Mouse (Mus musculus) olfactory bulb, adult 2 months (tissue): Measurements from ENCODE around the gene Syt1. TPM values are rescaled to one million over a fixed set of nuclear protein-coding genes. Genes with fewer than 3 reads are reported as not detected.
A peak's percentile ranks its signal among the peaks of the same experiment; 100 is the strongest.

Experiments used
- H3K27ac ChIP-seq: fragments of 200-500 bp; 2 replicates; pipeline ENCODE4 v1.5.1; 2012; ENCODE audit warnings: low read depth, low read length; ENCODE audit not compliant: insufficient read depth
- H3K4me1 ChIP-seq: fragments of 200-500 bp; 2 replicates; pipeline ENCODE4 v1.6.1; 2012; ENCODE audit warnings: low read length; ENCODE audit not compliant: control insufficient read depth, insufficient read depth
- H3K4me3 ChIP-seq: fragments of 200-500 bp; 2 replicates; pipeline ENCODE4 v1.5.1; 2012; ENCODE audit warnings: mild to moderate bottlenecking, low read depth, low read length, moderate library complexity; ENCODE audit not compliant: insufficient read depth
- CTCF ChIP-seq: fragments of 200-500 bp; IDR thresholded peaks from 2 replicates; pipeline ENCODE4 v1.5.1; 2012; ENCODE audit warnings: low read depth, mild to moderate bottlenecking, low read length, moderate library complexity; ENCODE audit not compliant: insufficient read depth
- POLR2A ChIP-seq: fragments of 200-500 bp; IDR thresholded peaks from 2 replicates; pipeline ENCODE4 v1.6.1; 2012; ENCODE audit warnings: mild to moderate bottlenecking, low read depth, low read length, moderate library complexity; ENCODE audit not compliant: insufficient read depth
- WGBS: fragments of 180-500 bp; shearing (Covaris S2); methylation state at CpG from one replicate; pipeline ENCODE4 v1.1.7; 2018; 5-methylcytosine and 5-hydroxymethylcytosine counted together
- polyA plus RNA-seq: library from polyadenylated mRNA; stranded (reverse); fragments of >200 nt; gene quantifications from 2 replicates; pipeline ENCODE4 v1.2.4, GENCODE M21; 2012; ENCODE audit warnings: low replicate concordance; ENCODE audit not compliant: missing spikeins, insufficient read depth, insufficient read length

Syt1 gene
- polyA plus RNA-seq, 1 experiment = 384 TPM

- TF ChIP-seq POLR2A = no peak
- TF ChIP-seq CTCF = no peak
- Histone ChIP-seq H3K4me1 (peaks cover 13% of the 10 kb centered on the region; the same call in 1 of the 2 replicates), H3K4me3 (no peak overlapping the region), H3K27ac (no peak overlapping the region)
- 46% methylated on average over 6 of the region's 6 CpGs for WGBS
Measured at GRCm38 (mm10) chr10:108524306-108525029, 486.3 kb downstream of the Syt1 start.

DNA sequence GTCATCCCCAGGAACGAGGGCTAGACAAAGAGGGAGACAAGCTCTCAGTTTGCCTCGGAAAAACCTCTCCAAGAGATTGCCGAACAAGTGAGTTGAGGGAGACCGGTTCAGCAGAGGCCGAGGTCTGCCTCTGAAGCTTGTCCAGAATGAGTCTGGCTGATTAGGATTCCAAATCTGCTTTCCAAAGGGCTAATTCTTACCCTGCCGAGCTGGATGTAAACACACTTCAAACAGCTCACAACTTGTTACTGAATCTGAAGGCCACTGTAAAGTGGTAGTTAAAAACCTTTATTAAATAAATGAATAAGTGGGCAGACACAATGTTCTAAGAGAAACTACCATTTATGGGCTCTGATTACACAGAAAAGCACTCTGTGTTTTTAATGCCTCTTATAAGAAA lies 491.6 kb downstream of the Syt1 start:
- 25% methylated on average over 6 of the region's 6 CpGs for WGBS
- TF ChIP-seq CTCF (no peak), POLR2A (no peak)
- no peak overlapping the region for H3K27ac ChIP-seq

GRCm38 (mm10) chr10:108517076-108517475 lies 493.7 kb downstream of the Syt1 start:
- Histone ChIP-seq H3K4me1 (peaks cover 5% of the 10 kb centered on the region), H3K27ac (no peak overlapping the region), H3K4me3 (no peak overlapping the region)
- no peak for TF ChIP-seq CTCF
- no peak for TF ChIP-seq POLR2A
- 85% methylated on average over 9 of the region's 9 CpGs for WGBS

More for the DNA sequence above, 491.6 kb downstream of the Syt1 start:
- H3K4me3 ChIP-seq = no peak overlapping the region
- peaks cover 8% of the 10 kb centered on the region for H3K4me1 ChIP-seq

DNA sequence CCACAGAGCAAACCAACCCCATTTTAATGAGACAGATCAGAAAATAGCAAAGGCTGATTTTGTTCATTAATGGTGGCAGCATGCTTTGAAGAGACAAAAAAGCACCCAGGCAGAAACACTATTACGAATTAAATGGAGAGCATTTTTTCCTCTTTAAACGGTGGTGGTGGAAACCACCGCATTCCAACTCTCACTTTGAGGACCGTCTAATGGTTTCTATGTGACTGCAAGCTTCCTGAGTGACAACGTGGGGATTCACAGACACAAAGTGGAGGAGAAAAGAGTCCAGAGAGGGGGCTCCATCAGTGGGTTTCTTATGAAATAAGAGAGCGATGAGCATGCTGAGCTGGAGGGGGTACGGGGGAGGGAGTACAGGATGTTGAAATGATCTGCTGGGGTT lies 496.1 kb downstream of the Syt1 start:
- 30% methylated on average over 7 of the region's 7 CpGs for WGBS
- Histone ChIP-seq H3K4me3 (no peak overlapping the region), H3K27ac (no peak overlapping the region), H3K4me1 (peaks cover 3% of the 10 kb centered on the region)
- no peak for TF ChIP-seq POLR2A
- TF ChIP-seq CTCF = no peak

DNA sequence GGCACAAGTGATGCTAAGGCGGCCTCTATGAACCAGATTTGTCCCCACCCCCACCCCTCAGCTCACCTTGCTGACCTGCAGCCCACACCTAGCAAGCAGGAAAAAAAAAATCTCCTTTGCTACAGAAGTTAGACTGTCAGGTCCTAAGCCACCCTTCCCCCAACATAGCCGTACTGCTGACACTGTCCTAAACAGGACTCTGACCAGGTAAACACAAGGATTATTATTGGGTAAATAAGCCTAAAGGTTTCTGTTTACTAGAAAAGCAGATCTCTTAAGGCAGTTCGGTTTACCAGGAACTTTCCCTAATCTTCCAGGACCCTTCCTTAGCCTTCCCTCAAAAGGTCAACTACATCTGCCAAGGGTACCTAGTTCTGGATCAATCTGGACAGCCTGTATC lies 501.2 kb downstream of the Syt1 start:
- Histone ChIP-seq H3K27ac (no peak overlapping the region), H3K4me1 (peaks cover 10% of the 10 kb centered on the region; the same call in 1 of the 2 replicates), H3K4me3 (no peak overlapping the region)
- no peak for TF ChIP-seq CTCF
- TF ChIP-seq POLR2A = no peak
- WGBS = 96% methylated on average over 3 of the region's 3 CpGs

GRCm38 (mm10) chr10:108506917-108507316 lies 503.9 kb downstream of the Syt1 start:
- Histone ChIP-seq H3K27ac (no peak overlapping the region), H3K4me3 (no peak overlapping the region), H3K4me1 (peaks cover 12% of the 10 kb centered on the region)
- WGBS = 72% methylated on average over 4 of the region's 4 CpGs
- TF ChIP-seq POLR2A (no peak), CTCF (no peak)

- WGBS = 56% methylated on average over 7 of the region's 7 CpGs
- Histone ChIP-seq H3K4me3 (no peak overlapping the region), H3K4me1 (peaks cover 12% of the 10 kb centered on the region), H3K27ac (0 out of 2 replicates have a peak overlapping the region, but pooled peaks have one; percentile 55)
- no peak for TF ChIP-seq POLR2A
- no peak for TF ChIP-seq CTCF
Measured at GRCm38 (mm10) chr10:108504925-108505324, 505.9 kb downstream of the Syt1 start.

DNA sequence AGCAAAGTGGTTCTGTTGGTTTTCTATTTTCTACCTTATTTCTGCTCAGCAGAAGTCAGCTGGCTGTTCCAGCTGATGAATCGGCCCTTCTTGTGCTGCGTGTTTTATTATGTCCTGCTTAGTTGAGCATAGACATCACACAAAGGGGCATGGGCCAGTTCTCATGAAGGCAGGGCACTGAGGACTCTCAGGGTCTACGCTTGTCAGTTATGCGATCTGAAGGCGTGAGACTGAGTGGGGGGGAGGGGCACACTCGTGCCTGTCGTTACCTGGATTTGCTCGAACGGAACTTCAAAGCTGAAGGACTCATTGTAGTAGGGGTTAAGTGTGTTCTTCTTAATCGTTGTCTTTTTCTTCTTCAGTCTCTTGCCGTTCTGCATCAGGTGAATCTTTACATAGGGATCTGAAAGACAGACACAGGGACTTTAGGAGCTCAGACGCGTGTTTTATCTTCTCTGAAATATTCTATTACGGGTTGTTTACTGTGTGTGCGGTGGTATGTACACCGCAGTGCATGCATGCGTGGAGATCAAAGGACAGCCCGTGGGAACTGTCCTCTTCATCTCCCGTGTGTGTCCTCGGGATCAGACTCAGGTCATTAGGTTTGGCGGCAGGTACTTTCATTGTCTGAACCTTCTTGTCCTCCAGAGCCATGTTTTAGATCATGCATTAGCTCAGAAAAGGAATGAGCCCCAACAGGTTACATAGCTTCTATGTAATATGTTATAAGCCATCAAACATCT lies 506.5 kb downstream of the Syt1 start:
- Histone ChIP-seq H3K27ac (no peak overlapping the region), H3K4me1 (peaks cover 12% of the 10 kb centered on the region), H3K4me3 (no peak overlapping the region)
- 76% methylated on average over 21 of the region's 21 CpGs for WGBS
- TF ChIP-seq POLR2A = no peak

DNA sequence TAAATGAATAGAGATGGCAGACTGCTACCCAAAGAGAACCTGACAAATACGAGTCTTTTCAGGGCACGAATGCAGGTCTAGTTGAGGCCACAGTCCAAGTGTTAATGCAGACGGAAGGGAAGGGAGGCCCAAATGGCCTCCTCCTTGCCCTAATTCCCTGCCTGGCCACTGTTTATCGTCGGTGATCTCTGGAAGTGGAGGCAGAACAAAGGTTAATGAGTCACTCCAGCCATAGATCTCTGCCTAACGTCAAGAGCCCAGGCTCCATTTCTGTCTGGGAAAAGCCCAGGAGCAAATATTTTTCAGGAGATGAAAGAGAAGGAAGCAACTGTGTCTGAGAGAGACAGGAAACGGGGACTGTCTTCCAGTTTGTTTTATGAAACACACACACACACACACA lies 520.6 kb downstream of the Syt1 start:
- no peak for TF ChIP-seq CTCF
- TF ChIP-seq POLR2A = no peak
- Histone ChIP-seq H3K4me1 (peaks cover 3% of the 10 kb centered on the region; the same call in 1 of the 2 replicates), H3K27ac (no peak overlapping the region), H3K4me3 (no peak overlapping the region)
- WGBS = 67% methylated on average over 7 of the region's 7 CpGs
